Mouse (Mus musculus): ENCODE data around the gene Eme1. TPM values are rescaled to one million over a fixed set of nuclear protein-coding genes. Genes with fewer than 3 reads are reported as not detected.

Gene Eme1
- polyA plus RNA-seq, 1 experiment from 2014 or later: 35.5 TPM

DNA sequence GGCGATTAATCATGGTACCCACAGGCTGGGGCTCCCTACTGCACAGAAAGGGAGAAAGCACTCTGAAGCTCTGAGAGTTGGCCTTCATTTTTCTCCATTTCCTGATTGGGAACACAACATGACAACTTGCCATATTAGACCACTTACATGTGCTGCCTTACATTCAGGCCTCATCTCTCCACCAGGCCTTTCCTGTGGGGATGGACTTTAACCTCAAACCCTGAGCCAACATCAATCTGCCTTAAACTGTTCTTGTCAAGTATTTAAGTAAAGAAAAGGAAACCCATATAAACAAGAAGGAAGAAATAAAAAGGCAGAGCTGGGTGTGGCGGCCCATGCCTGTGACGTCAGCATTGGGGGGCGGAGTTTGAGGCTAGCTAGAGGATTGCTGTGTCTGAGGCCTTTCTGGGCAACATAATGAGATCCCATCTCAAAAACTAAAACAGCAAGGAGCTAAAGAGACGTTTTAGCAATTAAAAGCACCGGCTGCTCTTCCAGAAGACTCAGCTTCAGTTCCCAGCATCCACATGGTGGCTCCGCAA is 57.4 kb downstream of the Eme1 start:
- no peak overlapping the region for H3K4me3 ChIP-seq (ENCODE audit: low read depth, low read length)
- no peak overlapping the region for H3K9ac ChIP-seq (ENCODE audit: low read depth, low read length)
- no peak overlapping the region for H3K27ac ChIP-seq (ENCODE audit: low read depth, low read length)
- peaks cover 13% of the 10 kb centered on the region for H3K4me1 ChIP-seq (replicated peaks; ENCODE audit: control insufficient read depth, insufficient read depth, low read length)
- H3K9me3 ChIP-seq (ENCODE audit: control insufficient read depth, low read length): no peaks in the 10 kb centered on the region
- H3K4me2 ChIP-seq: no peak overlapping the region
- no peaks in the 10 kb centered on the region for H3K36me3 ChIP-seq (ENCODE audit: control insufficient read depth, insufficient read depth, low read length)
- WGBS: 70% methylated on average over 7 of the region's 7 CpGs
- no peaks in the 10 kb centered on the region for H3K27me3 ChIP-seq (replicated peaks; ENCODE audit: control insufficient read depth, insufficient read depth, low read length)
- DNase-seq (ENCODE audit: low spot score) (no peak), ATAC-seq (replicated peaks; ENCODE audit: low FRiP score) (no peak)

Other genes with a start within 250 kb of the Eme1 start
- 2.7 and 4.7 TPM in 2 replicates for gene Cacna1g, start 179.8 kb downstream of the Eme1 start, polyA plus RNA-seq (2014; fragmentation: Nextera tagmentation; extraction: Ambion mirVana)
- gene Spata20, start 167.8 kb downstream of the Eme1 start, polyA plus RNA-seq (2014; fragmentation: Nextera tagmentation; extraction: Ambion mirVana): not detected in 2 replicates
- 0.84 and 0.91 TPM in 2 replicates for gene Epn3, start 154.0 kb downstream of the Eme1 start, polyA plus RNA-seq (2014; fragmentation: Nextera tagmentation; extraction: Ambion mirVana)
- 0.84 and 1.1 TPM in 2 replicates for gene Mycbpap, start 132.2 kb downstream of the Eme1 start, polyA plus RNA-seq (2014; fragmentation: Nextera tagmentation; extraction: Ambion mirVana)
- 3.9 and 4.1 TPM in 2 replicates for gene Rsad1, start 104.7 kb downstream of the Eme1 start, polyA plus RNA-seq (2014; fragmentation: Nextera tagmentation; extraction: Ambion mirVana)
- gene Chad, start 88.9 kb downstream of the Eme1 start, polyA plus RNA-seq (2014; fragmentation: Nextera tagmentation; extraction: Ambion mirVana): 0.16 and 0.25 TPM in 2 replicates
- gene Acsf2, start 52.1 kb downstream of the Eme1 start, polyA plus RNA-seq (2014; fragmentation: Nextera tagmentation; extraction: Ambion mirVana): 2.6 and 3.1 TPM in 2 replicates
- gene Lrrc59, start 24.2 kb downstream of the Eme1 start, polyA plus RNA-seq (2014; fragmentation: Nextera tagmentation; extraction: Ambion mirVana): 224 and 246 TPM in 2 replicates
- 127 and 132 TPM in 2 replicates for gene Mrpl27, start 197 bp downstream of the Eme1 start, polyA plus RNA-seq (2014; fragmentation: Nextera tagmentation; extraction: Ambion mirVana)
- 8.8 and 10.5 TPM in 2 replicates for gene Xylt2, start 23.6 kb upstream of the Eme1 start, polyA plus RNA-seq (2014; fragmentation: Nextera tagmentation; extraction: Ambion mirVana)
- 0.10 TPM in 1 of 2 replicates, not detected in the other for gene Gm11541, start 50.5 kb upstream of the Eme1 start, polyA plus RNA-seq (2014; fragmentation: Nextera tagmentation; extraction: Ambion mirVana)
- 0.23 TPM in 1 of 2 replicates, not detected in the other for gene Cdc34b, start 87.8 kb upstream of the Eme1 start, polyA plus RNA-seq (2014; fragmentation: Nextera tagmentation; extraction: Ambion mirVana)
- not detected in 2 replicates for gene Tmem92, start 128.7 kb upstream of the Eme1 start, polyA plus RNA-seq (2014; fragmentation: Nextera tagmentation; extraction: Ambion mirVana)